Mouse (Mus musculus): ENCODE measurements around the gene Scrn3.

- TF ChIP-seq MAFK (IDR thresholded peaks at IDR 0.05; ENCODE audit: insufficient read depth, low read depth, low read length) (no peak), ZNF384 (IDR thresholded peaks at IDR 0.05; ENCODE audit: low read depth, low read length) (0 out of 2 replicates have a peak, but pooled peaks have one; percentile 12), ZC3H11A (IDR thresholded peaks at IDR 0.05; ENCODE audit: borderline replicate concordance, low read depth, low read length) (no peak)
Measured at GRCm38 (mm10) chr2:73313117-73313501, 708 bp downstream of the Scrn3 start.

Data from ES-E14 (cell line).